Mouse (Mus musculus) fibroblast of lung, adult 2 months (primary cell): ENCODE results near the gene Kcnma1.

Experiments used
- DNase-seq: peaks from one replicate; pipeline ENCODE4 v3.0.0-alpha.2; 2011; ENCODE audit warnings: low read depth

Kcnma1 gene

DNA sequence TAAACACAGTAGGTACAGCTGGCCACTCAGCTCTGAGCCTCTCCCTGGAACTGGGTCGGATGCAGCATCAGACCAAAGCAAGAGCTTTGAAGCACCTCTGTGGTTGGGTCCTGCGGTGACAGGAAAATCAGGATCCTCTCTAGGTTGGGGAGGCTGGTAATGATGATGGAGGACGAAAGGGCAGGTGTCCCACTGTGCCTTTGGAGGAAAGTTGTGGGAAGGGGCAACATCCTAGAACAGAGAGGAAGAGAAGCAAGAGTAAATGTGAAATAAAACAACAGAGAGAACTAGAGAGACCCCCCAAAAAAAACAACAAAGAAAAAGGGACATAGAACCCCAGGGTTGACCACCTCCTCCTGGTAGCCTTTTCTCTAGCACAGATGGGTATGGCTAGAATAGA, at the start of gene Kcnma1:
Gene Kcnma1, minus strand, starts transcription at position 101 of the 400 bp plus-strand sequence.
- no peak for DNase-seq

DNA sequence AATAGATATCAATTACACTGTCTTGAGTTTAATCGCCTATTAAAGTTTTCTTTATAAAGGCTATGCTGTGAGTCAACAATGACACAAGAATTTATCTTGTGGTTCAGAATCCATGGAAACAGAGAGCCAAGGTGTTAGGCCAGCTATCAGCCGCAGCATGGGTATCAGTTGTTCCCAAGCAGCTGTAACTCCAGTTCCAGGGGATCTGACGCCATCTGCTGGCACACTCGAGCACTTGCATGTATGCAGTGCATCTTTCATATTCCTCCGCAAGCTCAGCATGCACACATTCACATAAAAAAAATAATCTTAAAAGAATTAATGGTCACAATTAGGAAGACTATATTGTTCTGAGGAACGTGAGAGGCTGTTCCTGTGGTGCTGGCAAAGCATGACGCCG, 45.5 kb upstream of the Kcnma1 start:
- no peak for DNase-seq

DNA sequence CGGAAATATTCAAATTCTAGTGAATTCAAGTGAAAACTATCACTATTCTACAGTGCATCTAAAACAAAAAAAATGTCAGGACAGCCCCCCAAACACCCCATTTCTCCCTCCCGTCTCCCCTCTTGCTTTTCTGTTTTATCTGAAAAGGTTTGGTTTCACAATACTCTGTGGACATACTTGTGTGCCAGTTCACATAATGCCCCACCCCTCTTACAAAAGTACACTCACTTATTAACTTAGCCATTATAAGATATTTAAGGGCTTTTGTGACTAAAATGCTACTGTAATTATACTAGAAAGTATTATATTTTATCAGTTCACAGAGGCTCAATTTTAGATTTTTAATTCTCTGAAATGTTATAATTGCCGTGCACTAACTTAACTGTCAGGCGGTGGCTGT, 45.0 kb upstream of the Kcnma1 start:
- no peak for DNase-seq

DNA sequence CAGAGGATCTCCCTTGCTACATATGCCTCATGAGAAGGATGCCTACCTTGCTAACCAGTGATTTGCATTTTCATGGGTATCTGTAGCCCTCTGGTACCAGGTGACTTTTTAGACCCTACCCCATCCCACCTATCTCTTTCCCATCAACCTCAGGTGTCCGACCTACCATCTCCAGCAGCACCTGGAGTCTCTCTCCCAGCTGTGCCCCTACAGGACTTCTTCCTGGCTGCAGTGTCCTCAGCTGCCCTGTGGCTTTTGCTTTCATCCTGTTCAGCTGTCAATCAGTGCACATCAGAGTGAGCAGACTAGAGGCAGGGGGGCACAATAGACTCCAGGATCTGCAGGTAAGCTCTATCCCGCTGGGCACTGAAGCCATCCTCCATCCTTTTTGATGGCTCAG, 37.5 kb upstream of the Kcnma1 start:
- no peak for DNase-seq

DNA sequence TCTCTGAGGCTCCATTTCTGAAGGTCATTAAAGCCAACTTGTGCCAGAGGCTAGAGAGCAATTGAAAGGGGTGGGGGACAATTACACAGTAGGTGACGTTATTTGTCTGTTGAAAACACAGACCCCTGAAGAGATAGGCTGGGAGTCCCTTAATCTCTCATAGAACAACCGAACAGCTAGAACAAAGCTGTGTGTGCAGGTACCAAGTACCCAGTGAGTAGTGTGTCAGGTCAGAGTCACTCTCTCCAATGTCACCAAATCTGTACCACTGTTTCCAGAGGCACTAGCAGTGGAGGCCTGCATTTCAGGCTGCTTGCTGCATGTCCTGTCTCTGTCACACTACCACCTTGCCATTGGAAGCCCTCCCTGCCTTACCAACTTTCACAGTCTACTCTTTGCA, 22.3 kb upstream of the Kcnma1 start:
- DNase-seq = no peak

DNA sequence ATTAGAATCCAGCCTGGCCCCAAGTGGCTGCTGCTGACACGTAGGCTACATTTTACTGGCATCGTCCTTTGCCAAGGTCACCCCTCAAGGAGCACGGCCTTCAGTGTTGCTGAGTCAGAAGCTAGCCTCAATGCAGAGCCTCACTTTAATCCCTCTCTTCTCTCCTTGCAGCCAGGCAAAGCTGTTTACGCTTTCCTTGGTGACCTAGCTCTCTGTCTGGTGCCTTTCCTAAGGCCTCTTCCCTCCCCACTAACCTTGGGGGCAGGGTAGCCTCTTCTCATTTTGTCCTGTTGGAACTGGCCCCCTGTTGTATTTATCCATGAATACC, 21.9 kb upstream of the Kcnma1 start:
- no peak for DNase-seq

DNA sequence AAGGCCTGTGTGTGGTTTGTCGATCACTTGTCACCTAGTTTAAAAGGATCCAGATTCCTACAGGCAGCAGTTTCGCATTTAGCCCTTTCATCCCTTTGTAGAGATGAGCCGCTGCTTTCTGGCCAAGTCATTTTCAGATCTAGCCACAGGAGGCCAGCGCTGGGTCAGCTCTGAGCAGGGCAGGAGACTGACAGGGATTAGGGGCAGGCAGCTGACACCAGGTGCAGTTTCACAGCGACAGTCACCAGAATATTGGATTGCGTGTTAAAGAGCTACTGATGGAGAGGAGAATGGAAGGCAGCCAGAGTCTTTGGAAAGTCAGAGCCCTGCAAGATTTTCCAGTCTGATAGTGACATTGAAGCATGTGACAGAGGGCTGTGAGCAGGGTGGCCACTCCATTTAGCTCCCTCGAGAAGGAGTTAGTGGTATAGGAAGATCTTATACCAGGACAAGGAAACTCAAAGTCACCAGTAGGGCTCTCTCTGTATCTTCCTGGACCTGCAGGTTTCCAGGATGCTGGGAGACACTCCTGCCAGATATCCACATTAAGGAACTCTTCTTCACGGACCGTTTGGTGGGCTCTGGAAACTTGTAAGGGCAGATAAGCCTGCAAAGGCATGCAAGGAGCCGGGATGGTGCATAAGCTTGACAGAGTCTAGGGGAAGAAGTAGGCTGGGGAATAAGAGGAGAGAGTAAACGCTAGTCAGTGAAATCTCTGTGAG, 21.4 kb upstream of the Kcnma1 start:
- no peak for DNase-seq

DNA sequence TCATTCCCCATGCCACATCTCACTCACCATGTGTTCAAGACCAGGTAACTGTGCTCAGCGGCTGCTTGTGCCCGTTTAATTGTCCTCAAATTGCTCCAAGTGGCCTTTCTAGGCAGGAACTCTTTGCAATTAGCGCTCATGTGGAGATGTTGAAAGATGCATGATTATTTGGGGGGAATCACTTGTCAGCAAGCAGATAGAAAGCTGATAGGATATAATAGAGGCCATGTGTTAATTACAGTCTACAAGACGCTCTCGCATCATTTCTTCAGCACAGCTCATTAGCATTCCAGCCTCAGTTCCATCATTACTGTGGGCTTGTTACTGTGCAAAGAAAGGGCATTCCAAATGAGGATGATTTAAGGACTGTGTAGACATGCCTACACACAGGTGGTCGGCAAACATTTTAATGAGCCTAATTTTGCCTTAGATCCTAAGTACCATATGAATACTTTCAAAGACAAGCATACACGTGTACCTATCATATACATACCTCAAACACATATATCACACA, 18.6 kb upstream of the Kcnma1 start:
- DNase-seq = no peak

DNA sequence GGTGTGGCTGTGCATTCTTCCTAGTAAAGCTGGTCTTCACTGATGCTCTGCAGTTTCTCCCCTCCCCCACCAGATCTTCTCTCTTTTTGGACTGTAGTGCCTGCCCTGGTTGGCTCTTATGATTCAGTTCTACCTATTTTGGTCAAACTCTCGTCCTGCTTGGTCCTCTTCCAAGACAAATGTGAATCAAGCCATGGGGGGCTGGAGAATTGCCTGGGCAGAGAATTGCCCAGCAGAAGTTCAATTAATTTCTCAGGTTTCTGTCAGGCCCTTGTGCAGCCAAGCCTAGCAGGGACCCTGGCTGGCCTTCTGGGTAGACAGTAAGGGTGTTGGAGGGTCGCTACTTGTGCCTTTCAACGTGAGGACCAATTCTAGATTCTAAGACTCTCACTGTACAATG, 17.9 kb upstream of the Kcnma1 start:
- no peak for DNase-seq

DNA sequence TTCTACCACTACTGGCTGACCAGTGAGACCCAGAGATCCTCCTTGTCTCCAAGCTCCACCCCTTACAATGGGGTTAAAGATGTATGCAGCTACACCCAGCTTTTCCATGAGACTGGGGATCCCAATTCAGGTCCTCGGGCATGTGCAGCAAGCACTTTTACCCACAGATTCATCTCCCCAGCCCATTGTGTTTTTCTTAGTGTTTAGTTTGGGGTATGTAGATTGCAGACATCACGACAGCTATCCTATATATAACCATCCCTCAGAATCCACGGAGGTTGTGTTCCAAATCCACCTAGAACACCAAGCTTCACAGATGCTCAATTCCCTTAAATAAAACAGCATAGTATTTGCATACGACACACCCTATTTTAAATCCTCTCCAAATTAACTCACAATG, 6.4 kb upstream of the Kcnma1 start:
- no peak for DNase-seq

DNA sequence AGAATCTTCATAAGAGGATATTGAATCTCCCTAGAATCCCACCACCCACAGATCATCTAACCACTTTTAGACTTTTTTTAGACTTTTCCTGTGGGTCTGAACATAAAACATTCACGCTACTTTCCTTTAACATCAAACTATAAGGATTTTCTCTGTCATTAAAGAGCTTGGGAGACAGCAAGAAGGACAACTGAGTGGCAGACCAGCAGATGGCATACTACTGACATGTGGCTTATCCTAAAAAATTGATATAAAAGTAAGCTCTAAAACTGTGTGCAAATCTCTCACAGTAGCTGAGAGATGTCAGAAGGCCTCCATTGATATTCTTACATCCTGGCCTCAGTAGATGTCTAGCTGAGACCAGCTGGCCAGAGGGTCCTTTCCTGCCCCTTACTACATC, 4.3 kb downstream of the Kcnma1 start:
- DNase-seq = no peak

DNA sequence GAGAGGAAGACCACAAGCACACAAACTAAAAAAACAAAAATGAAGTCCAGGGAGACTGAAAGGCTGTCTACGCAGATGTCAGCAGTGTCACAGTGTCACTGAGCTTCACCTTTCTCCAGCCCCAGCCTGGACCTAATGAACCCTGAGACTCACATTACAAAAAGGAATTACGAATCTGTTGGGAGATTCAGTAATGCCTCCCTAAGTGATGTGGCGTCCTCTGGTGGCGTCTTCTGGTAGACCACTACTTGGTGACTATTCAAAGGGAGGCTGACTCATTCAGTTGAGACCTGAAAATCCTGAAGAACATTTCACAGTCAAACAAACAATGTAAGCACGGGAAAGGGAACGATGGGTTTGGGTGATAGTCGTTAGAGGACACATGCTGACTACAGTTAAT, 6.0 kb downstream of the Kcnma1 start:
- peak; percentile 46 for DNase-seq

DNA sequence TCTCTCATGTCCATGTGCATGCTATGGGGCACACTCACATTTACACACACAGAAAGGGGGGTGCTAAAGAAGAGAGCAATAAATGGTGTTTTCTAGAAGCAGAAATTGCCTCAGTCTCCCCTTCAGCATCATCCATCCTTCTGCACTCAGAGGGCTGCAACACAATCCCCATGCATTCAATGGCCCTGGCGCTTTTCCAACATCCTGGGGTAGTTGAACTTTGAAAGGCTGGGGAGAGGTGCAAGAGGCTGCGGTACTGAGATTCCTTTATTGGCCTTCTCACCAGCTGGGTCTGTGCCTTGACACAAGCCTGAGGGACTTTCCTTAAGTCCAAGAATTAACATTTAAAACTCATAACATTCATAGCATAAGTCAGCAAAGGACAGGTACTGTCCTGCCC, 8.0 kb downstream of the Kcnma1 start:
- DNase-seq = no peak

DNA sequence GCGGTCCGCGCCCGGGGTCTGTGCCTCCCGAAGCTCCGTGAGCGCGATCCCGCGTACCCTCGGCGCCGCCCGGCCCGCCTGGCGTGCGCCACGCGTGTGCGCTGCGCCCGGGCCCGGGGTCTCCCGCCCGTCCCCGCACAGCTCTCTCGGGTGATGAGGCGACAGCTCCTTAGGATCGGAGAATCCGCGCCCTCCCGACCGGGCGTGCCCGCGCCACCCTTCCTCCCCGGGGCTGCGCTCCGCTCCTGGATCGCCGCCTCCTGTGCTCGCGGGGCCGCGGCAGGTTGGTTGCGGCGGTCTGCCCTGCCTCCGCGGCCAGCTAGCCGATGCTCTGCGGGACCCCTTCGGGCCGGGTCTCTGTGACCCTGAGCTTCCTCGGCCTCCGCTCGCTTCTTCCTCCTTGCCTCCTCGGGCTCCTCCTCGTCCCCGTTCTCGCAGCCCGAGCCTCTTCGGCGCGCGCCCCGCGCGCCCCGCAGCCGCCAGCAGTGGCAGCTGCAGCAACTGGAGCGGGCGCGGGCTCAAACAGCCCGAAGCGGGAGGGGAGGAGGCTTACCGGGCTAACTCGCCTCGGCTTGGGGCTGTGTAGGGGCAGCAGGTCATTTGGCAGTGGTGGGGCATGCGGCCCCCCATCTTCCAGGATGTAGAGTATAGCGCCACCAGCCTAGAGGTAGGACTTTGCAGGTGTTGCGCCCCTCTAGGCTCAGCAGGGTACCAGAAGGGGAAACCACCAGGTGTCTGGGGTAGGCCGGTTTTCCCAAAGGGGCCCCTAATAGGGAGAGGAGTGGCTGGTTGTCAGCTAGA, 9.6 kb downstream of the Kcnma1 start:
- no peak for DNase-seq

DNA sequence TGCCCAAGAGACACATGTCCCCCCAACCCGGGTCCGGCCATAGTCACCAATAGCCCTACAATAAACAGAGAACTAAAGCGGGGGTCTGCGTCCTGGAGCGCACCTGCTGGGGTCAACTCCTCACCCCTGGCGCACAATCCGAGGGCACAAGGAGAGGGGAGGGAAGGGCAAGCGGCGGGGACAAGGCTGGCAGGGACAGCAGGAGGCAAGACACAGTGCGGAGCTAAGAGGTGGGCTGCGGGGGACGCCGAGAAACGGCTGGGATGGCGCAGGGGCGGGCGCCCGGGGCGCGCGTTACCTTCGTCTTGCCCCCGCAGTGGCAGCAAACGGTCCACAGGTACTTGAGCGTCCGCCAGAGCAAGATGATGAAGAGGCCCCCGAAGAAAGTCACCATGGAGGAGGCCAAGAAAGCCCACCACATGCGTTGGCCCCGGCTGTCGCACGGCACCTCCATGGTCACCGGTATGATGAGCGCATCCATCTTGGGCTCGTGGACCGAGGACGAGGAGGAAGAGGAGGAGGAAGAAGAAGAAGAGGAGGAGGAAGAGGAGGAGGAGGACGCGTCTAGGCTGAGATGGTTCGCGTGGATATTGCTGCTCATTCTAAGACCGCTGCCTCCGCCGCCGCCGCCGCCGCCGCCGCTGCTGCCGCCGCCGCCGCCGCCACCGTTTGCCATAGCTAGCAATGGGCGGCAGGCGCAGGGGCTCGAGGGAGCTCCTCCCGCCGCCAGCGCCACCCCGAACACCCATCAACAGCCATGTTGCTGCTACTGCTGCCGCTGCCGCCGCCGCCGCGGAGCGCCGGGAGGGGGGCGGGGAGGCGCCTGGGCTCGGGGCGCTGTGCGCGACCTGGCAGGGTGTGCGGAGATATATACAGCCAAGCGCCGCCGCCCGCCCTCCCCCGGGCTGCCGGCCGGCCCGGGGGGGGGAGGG, 10.6 kb downstream of the Kcnma1 start:
- no peak for DNase-seq

DNA sequence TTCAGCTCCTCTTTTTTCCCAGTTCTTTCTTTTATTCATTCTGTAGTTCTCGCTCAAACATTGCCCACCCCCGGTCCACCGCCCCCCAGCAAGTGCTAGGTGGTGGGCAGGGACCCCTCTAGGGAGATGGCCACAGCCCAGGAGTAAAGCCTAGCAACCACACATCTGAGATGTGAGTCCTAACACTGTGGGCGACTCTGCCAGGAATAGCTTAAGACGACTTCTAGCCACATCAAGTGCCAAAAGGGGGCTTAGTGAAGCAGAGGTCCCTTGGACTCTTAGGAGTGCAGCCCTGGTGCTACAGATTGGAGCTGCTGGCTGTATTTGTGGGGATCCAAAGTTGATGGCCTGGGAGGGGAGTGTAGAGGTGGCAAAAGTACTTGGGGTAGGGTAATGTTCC, 11.6 kb downstream of the Kcnma1 start:
- DNase-seq = no peak

DNA sequence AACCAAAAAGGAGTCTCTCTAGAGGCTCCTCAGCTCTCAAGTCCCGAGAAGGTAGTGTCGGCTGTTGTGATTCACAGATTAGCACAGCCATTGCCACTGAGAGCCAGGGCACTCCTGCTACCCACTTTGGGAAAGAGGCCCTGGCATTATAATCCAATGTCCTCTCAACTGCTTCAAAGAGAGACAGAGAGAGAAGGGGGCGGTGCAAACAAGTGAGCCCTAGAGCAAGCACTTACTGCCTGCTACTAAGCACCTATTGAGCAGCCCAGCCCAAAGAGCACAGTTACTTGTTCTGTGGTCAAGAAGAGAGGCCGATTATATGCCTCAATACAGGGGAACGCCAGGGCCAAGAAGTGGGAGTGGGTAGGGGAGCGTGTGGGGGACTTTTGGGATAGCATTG, 16.4 kb downstream of the Kcnma1 start:
- no peak for DNase-seq

DNA sequence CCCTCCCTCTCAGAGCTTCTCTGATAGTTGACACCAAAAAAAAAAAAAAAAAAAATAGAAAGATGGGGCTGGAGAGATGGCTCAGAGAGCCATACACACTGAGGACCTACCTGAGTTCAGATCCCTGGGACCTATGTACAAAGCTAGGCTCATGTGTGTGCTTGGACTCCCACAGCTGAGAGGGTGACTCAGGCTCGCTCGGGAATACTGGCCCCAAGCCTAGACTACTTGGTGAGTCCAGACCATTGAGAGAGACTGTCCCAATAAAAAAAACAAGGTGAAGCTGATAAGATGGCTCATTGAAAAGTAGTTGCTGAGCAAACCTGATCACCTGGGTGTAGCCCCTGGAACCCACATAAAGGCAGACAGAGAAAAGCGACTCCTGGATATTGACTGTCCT, 18.5 kb downstream of the Kcnma1 start:
- no peak for DNase-seq

DNA sequence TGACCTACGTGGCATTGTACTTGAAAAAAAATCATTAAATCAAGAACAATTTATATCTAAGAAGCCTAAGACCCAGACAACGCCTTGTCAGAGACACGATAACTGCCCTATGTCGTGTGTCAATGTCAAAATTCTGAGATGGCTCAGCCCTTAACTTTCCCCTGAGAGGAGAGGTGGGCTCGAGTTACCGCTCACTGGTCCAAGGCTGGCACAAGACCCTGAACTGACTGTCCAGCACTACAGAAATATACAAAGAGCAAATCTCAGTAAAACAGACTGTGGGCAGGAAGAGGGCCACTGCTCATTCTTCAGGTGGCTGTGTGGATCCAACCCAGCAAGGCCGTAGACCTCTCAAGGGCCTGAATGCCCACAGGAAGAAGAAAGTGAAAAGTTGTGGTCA, 23.4 kb downstream of the Kcnma1 start:
- DNase-seq = no peak

DNA sequence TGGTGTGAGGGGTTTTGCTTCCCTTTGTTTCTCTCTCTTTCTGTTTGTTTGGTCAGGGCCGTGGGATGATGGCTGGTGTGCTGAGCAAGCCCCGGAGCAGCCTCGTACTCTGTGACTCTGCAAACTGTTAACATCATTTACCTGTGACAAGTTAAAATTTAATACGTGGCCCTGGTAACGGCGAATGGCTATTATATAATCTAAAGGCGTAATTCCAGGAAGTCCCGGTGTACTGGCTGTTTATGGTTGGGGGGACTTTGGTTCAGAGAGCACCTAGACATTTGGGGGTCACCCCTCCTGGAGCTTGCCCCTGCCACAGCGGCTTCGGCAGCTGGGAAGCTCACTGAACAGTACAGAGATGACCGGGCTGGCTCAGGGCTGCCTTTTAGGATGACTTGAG, 24.6 kb downstream of the Kcnma1 start:
- DNase-seq = no peak

DNA sequence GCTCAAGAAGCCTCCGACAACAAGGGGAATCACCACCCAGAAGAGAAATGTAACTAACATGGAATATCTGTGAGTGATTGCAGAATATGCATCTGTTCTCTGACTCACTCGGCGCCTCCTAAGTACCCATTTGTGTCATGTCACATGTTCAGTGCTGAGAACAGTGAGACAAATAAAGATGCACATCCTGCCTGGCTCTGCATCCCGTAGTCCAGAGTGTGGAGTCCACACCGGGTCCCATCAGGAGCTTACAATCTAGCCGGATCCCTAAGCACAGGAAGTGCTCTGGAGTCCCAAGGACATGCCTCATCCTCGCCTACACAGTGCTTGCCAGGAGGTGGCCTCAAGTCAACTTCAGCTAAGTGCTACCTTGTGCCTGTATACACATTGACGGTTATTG, 32.1 kb downstream of the Kcnma1 start:
- DNase-seq = no peak

DNA sequence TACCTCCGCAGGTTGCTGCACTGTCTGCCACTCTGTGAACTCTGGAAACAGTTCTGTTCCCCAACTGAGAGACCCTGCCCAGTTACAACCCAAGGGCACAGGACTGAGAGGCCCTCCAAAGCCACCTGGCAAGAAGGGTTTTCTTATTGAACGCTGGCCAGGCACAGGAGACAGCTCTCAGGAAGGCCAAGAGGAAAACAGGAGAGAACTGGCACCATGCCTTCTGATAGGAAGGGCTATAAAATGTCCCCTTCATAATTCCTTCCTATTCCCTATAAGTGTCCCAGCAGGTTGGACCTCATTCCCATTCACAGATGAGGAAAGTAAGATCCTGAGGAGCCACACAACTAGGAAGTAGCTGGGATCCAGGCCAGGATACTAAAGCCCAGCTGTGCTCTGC, 39.6 kb downstream of the Kcnma1 start:
- no peak for DNase-seq

DNA sequence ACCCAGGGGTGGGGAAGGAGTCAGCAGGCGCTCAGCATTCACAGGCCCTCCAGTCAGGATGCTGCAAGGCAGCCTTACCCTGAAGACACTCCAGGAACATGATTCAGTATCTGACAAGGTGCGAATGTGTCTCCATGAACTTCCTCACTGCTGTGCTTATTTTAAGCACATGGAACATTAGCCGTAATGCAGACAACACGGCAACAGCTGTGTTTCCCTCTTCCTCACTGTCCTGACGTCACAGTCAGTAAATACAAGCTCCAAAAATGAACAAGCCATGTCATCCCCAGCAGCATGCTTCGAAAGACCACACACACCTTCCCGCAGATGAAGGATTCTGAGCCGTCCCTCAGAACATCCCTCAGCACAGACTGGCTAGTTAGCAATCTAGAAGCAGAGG, 47.8 kb downstream of the Kcnma1 start:
- DNase-seq = no peak
